Mouse (Mus musculus) C2C12 (cell line): ENCODE measurements around the gene Sdcbp2.

Experiments used
- CTCF ChIP-seq: IDR thresholded peaks from one replicate; pipeline ENCODE4 v1.5.1; 2011; ENCODE audit not compliant: control insufficient read depth, insufficient read depth, insufficient read length
- MAX ChIP-seq: IDR thresholded peaks from one replicate; pipeline ENCODE4 v1.6.1; 2011; ENCODE audit warnings: mild to moderate bottlenecking, control low read depth

GRCm38 (mm10) chr2:151598068-151598467, 25.6 kb downstream of the Sdcbp2 start:
- TF ChIP-seq MAX (no peak), CTCF (no peak)
